Mouse (Mus musculus) neural tube, embryonic 12.5 days (tissue): ENCODE measurements at regions not wholly inside any gene's neighbourhood (a gene's known extent, or its start where the extent isn't known, plus 50 kb on each side); places are given as distances from the start of the nearest gene placed in this dataset.

ENCODE experiments used
- ATAC-seq: fragments of 200-750 bp; cut with Nextera tagmentation; 2 replicates; pipeline ENCODE4 v1.8.0; 2017; ENCODE audit warnings: low read depth, mild to moderate bottlenecking, moderate TSS enrichment, moderate library complexity; ENCODE audit not compliant: low FRiP score
- H3K27ac ChIP-seq: fragments of 300-500 bp; sonication (generic); 2 replicates; pipeline ENCODE4 v1.5.1; 2016
- H3K27me3 ChIP-seq: fragments of 300-500 bp; sonication (generic); replicated peaks from 2 replicates; pipeline ENCODE4 v1.6.1; 2016; ENCODE audit warnings: mild to moderate bottlenecking
- H3K36me3 ChIP-seq: fragments of 300-500 bp; sonication (generic); 2 replicates; pipeline ENCODE4 v1.6.1; 2016; ENCODE audit warnings: mild to moderate bottlenecking
- H3K4me1 ChIP-seq: fragments of 300-500 bp; sonication (generic); 2 replicates; pipeline ENCODE4 v1.6.1; 2016
- H3K4me2 ChIP-seq: fragments of 300-500 bp; sonication (generic); replicated peaks from 2 replicates; pipeline ENCODE4 v1.6.1; 2016; ENCODE audit warnings: mild to moderate bottlenecking
- H3K4me3 ChIP-seq: fragments of 300-500 bp; sonication (generic); 2 replicates; pipeline ENCODE4 v1.5.1; 2016
- H3K9ac ChIP-seq: fragments of 300-500 bp; sonication (generic); 2 replicates; pipeline ENCODE4 v1.6.1; 2016; ENCODE audit warnings: mild to moderate bottlenecking
- H3K9me3 ChIP-seq: fragments of 300-500 bp; sonication (generic); 2 replicates; pipeline ENCODE4 v1.6.1; 2016; ENCODE audit warnings: mild to moderate bottlenecking
- WGBS: fragments of 180-500 bp; shearing (Covaris S2); methylation state at CpG from one replicate; pipeline ENCODE4 v1.1.7; 2016; 5-methylcytosine and 5-hydroxymethylcytosine counted together

DNA sequence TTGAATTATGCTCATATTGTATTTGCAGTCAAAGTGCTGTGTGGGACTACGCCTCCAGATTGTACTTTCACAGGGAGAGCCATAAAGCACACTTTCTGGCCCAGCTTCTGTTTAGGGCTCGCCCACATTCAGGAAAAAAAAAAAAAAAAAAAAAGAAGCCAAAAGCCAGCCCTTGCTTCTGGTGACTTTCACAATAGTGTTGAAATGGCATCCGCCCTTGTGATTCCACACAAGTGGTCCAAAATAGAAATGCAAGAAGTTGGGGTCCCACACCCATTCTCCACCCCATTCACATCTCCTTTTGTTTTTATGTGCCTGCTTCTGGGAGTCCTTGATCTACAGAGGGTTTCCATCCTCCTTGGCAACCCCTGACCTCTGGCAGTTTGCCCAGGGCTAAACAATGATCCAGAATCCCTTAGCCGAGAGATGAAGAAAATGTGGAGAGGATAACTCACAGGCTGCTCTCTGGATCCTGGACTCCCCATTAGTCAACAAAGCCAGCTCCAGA is 144.3 kb upstream of the Lyplal1 start:
- peak; percentile 21; the same call in 1 of the 2 replicates for ATAC-seq
- 19% methylated on average over 4 of the region's 4 CpGs for WGBS
- H3K4me1 ChIP-seq: peaks cover 14% of the 10 kb centered on the region
- no peak overlapping the region for H3K9ac ChIP-seq
- H3K9me3 ChIP-seq: 0 out of 2 replicates have a peak, but pooled peaks cover 3% of the 10 kb centered on the region
- no peaks in the 10 kb centered on the region for H3K36me3 ChIP-seq
- H3K27ac ChIP-seq: no peak overlapping the region
- no peak overlapping the region for H3K4me3 ChIP-seq
- H3K27me3 ChIP-seq: no peaks in the 10 kb centered on the region
- H3K4me2 ChIP-seq: no peak overlapping the region

GRCm38 (mm10) chr1:186257611-186258010 is 140.5 kb upstream of the Lyplal1 start:
- no peaks in the 10 kb centered on the region for H3K27me3 ChIP-seq
- H3K27ac ChIP-seq: no peak overlapping the region
- peaks cover 13% of the 10 kb centered on the region for H3K4me1 ChIP-seq
- ATAC-seq: no peak
- H3K4me3 ChIP-seq: no peak overlapping the region
- H3K9ac ChIP-seq: no peak overlapping the region
- no peaks in the 10 kb centered on the region for H3K36me3 ChIP-seq
- no peaks in the 10 kb centered on the region for H3K9me3 ChIP-seq
- 86% methylated on average over 1 of the region's 1 CpGs for WGBS
- no peak overlapping the region for H3K4me2 ChIP-seq

DNA sequence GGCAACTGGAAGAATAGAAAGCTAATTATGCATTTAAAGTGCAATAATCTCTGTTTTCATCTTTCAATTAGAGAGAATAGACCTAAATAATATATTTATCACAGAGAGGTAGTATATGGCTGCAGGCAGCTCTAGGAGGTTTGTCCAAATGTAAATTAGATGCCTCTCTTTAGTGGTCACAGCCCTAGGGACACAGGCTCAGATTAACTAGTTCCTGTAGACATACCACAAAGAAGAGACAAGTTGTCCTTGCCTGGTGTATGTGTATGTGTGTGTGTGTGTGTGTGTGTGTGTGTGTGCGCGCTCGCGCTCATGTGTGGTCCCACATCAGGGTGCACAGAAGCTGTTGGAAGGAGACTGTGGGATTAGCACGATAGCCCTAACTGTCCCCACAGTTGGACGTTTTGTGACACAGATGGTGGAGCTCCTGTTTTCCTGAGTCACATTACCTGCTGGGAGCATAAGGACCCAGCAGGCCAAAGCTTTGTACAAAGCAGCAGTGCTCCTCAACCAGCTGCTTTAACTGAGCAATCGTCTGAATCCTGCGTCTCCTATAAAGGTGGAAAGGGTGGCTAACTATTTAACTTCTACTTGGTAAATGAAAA is 138.5 kb upstream of the Lyplal1 start:
- Histone ChIP-seq H3K4me1 (peaks cover 4% of the 10 kb centered on the region; the same call in 1 of the 2 replicates), H3K27me3 (no peaks in the 10 kb centered on the region), H3K4me2 (no peak overlapping the region), H3K9me3 (no peaks in the 10 kb centered on the region), H3K9ac (no peak overlapping the region), H3K36me3 (no peaks in the 10 kb centered on the region), H3K4me3 (no peak overlapping the region), H3K27ac (no peak overlapping the region)
- whole genome bisulfite sequencing: 71% methylated on average over 8 of the region's 8 CpGs
- ATAC-seq: no peak

- no peak overlapping the region for H3K4me3 ChIP-seq
- H3K27ac ChIP-seq: no peak overlapping the region
- H3K27me3 ChIP-seq: no peaks in the 10 kb centered on the region
- no peak for ATAC-seq
- H3K36me3 ChIP-seq: no peaks in the 10 kb centered on the region
- 76% methylated on average over 3 of the region's 3 CpGs for WGBS
- no peak overlapping the region for H3K9ac ChIP-seq
- H3K4me1 ChIP-seq: peaks cover 4% of the 10 kb centered on the region; the same call in 1 of the 2 replicates
- no peaks in the 10 kb centered on the region for H3K9me3 ChIP-seq
- no peak overlapping the region for H3K4me2 ChIP-seq
These were observed 137.4 kb upstream of the Lyplal1 start for GRCm38 (mm10) chr1:186254500-186254899.

- peaks cover 4% of the 10 kb centered on the region; the same call in 1 of the 2 replicates for H3K4me1 ChIP-seq
- H3K9ac ChIP-seq: no peak overlapping the region
- H3K4me3 ChIP-seq: no peak overlapping the region
- H3K36me3 ChIP-seq: no peaks in the 10 kb centered on the region
- H3K27me3 ChIP-seq: no peaks in the 10 kb centered on the region
- H3K4me2 ChIP-seq: no peak overlapping the region
- no peak overlapping the region for H3K27ac ChIP-seq
- 74% methylated on average over 4 of the region's 4 CpGs for WGBS
- H3K9me3 ChIP-seq: no peaks in the 10 kb centered on the region
- ATAC-seq: no peak
These were observed 135.4 kb upstream of the Lyplal1 start for GRCm38 (mm10) chr1:186252551-186252950.

DNA sequence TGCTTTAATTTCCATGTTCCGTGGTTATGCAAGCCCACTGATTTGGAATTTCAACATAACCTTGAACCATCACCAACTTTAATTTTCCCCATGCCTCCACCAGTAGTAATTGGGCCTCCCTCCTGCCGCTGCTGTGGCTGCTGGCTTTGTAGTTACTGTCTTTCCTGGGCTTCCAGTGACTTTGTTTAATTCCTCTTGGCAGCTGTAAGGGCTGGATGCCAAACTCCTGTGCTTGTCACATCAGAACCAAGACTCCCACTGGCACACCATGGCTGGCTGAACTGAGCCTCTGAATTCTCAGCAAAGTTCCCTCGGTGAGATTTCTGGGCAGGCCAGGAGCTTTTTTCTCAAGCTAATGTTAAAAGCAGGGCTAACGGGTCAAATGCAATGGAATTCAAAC is 133.2 kb upstream of the Lyplal1 start:
- Histone ChIP-seq H3K4me1 (no peaks in the 10 kb centered on the region), H3K9me3 (no peaks in the 10 kb centered on the region), H3K4me2 (no peak overlapping the region), H3K4me3 (no peak overlapping the region), H3K9ac (no peak overlapping the region), H3K27me3 (no peaks in the 10 kb centered on the region), H3K27ac (no peak overlapping the region), H3K36me3 (no peaks in the 10 kb centered on the region)
- no peak for ATAC-seq
- 74% methylated on average over 4 of the region's 4 CpGs for WGBS

GRCm38 (mm10) chr1:186249214-186249613 is 132.1 kb upstream of the Lyplal1 start:
- ATAC-seq: no peak
- H3K27me3 ChIP-seq: no peaks in the 10 kb centered on the region
- no peaks in the 10 kb centered on the region for H3K4me1 ChIP-seq
- WGBS: 96% methylated on average over 4 of the region's 4 CpGs
- no peak overlapping the region for H3K4me3 ChIP-seq
- no peak overlapping the region for H3K27ac ChIP-seq
- H3K4me2 ChIP-seq: no peak overlapping the region
- no peak overlapping the region for H3K9ac ChIP-seq
- H3K36me3 ChIP-seq: no peaks in the 10 kb centered on the region
- H3K9me3 ChIP-seq: no peaks in the 10 kb centered on the region

DNA sequence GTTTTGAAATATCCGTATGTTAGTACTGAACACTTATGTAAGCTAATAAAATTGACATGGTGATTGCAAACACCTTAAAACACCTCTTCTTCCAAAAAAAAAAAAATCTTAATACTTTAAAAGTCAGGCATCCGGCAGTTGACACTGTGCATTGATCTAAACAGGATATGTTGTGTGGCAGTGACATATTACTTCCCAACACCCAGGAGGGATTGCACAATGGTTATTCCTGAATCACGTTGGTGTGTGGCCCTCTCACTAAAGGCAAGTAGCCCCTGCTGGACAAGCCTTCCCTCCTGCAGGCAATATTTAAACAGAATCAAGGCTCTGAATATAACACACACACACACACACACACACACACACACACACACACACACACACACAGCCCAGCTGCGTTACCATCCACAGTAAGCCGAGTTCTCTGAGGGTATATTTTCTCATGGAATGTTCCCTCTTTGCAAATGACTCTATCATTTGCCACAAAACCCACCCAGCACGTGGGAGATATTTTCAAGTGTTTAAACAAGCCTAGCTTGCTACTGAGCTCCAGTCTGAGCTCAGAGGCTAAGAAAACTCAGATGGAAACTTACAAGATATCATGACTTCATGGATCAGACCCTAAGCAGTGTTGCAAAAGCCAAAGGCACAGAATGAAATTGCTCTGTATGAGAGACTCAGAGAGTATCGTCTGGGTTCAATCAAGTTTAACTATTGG is 128.8 kb upstream of the Lyplal1 start:
- H3K4me1 ChIP-seq: no peaks in the 10 kb centered on the region

GRCm38 (mm10) chr1:186241112-186241511 is 124.0 kb upstream of the Lyplal1 start:
- Histone ChIP-seq H3K27ac (no peak overlapping the region), H3K4me3 (no peak overlapping the region), H3K4me2 (no peak overlapping the region), H3K27me3 (no peaks in the 10 kb centered on the region), H3K4me1 (no peaks in the 10 kb centered on the region), H3K9me3 (no peaks in the 10 kb centered on the region), H3K9ac (no peak overlapping the region), H3K36me3 (no peaks in the 10 kb centered on the region)
- no peak for ATAC-seq
- WGBS: 99% methylated on average over 2 of the region's 2 CpGs

More for the DNA sequence above, 128.8 kb upstream of the Lyplal1 start:
- Histone ChIP-seq H3K36me3 (no peaks in the 10 kb centered on the region), H3K9me3 (no peaks in the 10 kb centered on the region), H3K27me3 (no peaks in the 10 kb centered on the region), H3K27ac (no peak overlapping the region), H3K4me3 (no peak overlapping the region), H3K4me2 (no peak overlapping the region), H3K9ac (no peak overlapping the region)
- ATAC-seq: no peak
- WGBS: 69% methylated on average over 7 of the region's 7 CpGs

GRCm38 (mm10) chr1:186237556-186237955 is 120.4 kb upstream of the Lyplal1 start:
- Histone ChIP-seq H3K9me3 (no peaks in the 10 kb centered on the region), H3K36me3 (no peaks in the 10 kb centered on the region), H3K27ac (no peak overlapping the region), H3K4me2 (no peak overlapping the region), H3K4me1 (no peaks in the 10 kb centered on the region), H3K4me3 (no peak overlapping the region), H3K9ac (no peak overlapping the region), H3K27me3 (no peaks in the 10 kb centered on the region)
- 54% methylated on average over 6 of the region's 6 CpGs for WGBS
- no peak for ATAC-seq

- WGBS: 31% methylated on average over 7 of the region's 7 CpGs
- H3K36me3 ChIP-seq: no peaks in the 10 kb centered on the region
- no peaks in the 10 kb centered on the region for H3K27me3 ChIP-seq
- H3K9ac ChIP-seq: no peak overlapping the region
- no peak overlapping the region for H3K4me3 ChIP-seq
- ATAC-seq: no peak
- H3K27ac ChIP-seq: no peak overlapping the region
- H3K9me3 ChIP-seq: no peaks in the 10 kb centered on the region
- no peak overlapping the region for H3K4me2 ChIP-seq
- H3K4me1 ChIP-seq: no peaks in the 10 kb centered on the region
These were observed 119.3 kb upstream of the Lyplal1 start for GRCm38 (mm10) chr1:186236267-186237020.

DNA sequence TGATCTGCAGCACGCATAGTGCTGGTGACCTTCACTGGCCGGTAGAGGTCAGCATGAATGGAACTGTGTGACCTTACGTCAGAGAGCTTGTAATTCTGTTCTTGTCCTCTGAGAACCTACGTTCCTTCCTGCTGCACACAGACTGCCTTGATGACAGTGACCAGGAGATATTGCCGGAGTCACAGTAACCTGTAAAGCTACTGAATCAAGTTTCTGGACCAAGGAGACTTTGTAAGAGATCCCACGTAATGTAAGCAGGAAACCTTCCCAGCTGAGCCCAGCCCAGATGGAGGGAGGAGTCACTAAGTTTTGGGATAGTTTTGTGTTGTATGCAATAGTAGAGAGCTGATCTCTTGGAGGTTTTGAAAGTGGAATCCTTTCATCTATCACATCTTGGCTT is 117.4 kb upstream of the Lyplal1 start:
- Histone ChIP-seq H3K4me2 (no peak overlapping the region), H3K4me1 (no peaks in the 10 kb centered on the region), H3K27me3 (no peaks in the 10 kb centered on the region), H3K9me3 (no peaks in the 10 kb centered on the region), H3K9ac (no peak overlapping the region), H3K36me3 (no peaks in the 10 kb centered on the region), H3K4me3 (no peak overlapping the region), H3K27ac (no peak overlapping the region)
- ATAC-seq: no peak
- WGBS: 79% methylated on average over 6 of the region's 6 CpGs
